Mouse (Mus musculus) embryonic facial prominence, embryonic 10.5 days (tissue): ENCODE results near the gene Olfr643. TPM values are rescaled to one million over a fixed set of nuclear protein-coding genes. Genes with fewer than 3 reads are reported as not detected.

Experiments
- DNase-seq: peaks from one replicate; pipeline ENCODE4 v3.0.0-alpha.2; 2017; ENCODE audit warnings: low spot score
- H3K27ac ChIP-seq: fragments of 300-500 bp; sonication (generic); replicated peaks from 2 replicates; pipeline ENCODE4 v1.5.1; 2016; ENCODE audit warnings: mild to moderate bottlenecking
- H3K27me3 ChIP-seq: fragments of 300-500 bp; sonication (generic); replicated peaks from 2 replicates; pipeline ENCODE4 v1.6.1; 2016; ENCODE audit warnings: low read depth, mild to moderate bottlenecking; ENCODE audit not compliant: poor library complexity, severe bottlenecking
- H3K36me3 ChIP-seq: fragments of 300-500 bp; sonication (generic); replicated peaks from 2 replicates; pipeline ENCODE4 v1.6.1; 2016; ENCODE audit warnings: mild to moderate bottlenecking, moderate library complexity
- H3K4me1 ChIP-seq: fragments of 300-500 bp; sonication (generic); 2 replicates; pipeline ENCODE4 v1.6.1; 2016
- H3K4me3 ChIP-seq: fragments of 300-500 bp; sonication (generic); 2 replicates; pipeline ENCODE4 v1.5.1; 2016; ENCODE audit warnings: mild to moderate bottlenecking, moderate library complexity
- H3K9me3 ChIP-seq: fragments of 300-500 bp; sonication (generic); 2 replicates; pipeline ENCODE4 v1.6.1; 2016; ENCODE audit warnings: mild to moderate bottlenecking
- WGBS: fragments of 180-500 bp; shearing (Covaris S2); methylation state at CpG from one replicate; pipeline ENCODE4 v1.1.7; 2016; 5-methylcytosine and 5-hydroxymethylcytosine counted together
- polyA plus RNA-seq: library from polyadenylated mRNA; unstranded; fragments of >200 nt; fragmentation: Nextera tagmentation; extraction: Ambion mirVana; gene quantifications from 2 replicates; pipeline ENCODE4 v1.2.1, GENCODE M21; 2016

Olfr643 gene
- polyA plus RNA-seq, 1 experiment from 2014 or later = not detected

GRCm38 (mm10) chr7:104071769-104072168 lies 65.4 kb downstream of the Olfr643 start, which contains the start of gene Olfr644:
Gene Olfr644, minus strand, starts transcription at chr7:104071869.
- DNase-seq = no peak
- Histone ChIP-seq H3K4me1 (no peaks in the 10 kb centered on the region), H3K9me3 (no peaks in the 10 kb centered on the region), H3K27ac (no peak within 1 kb of the TSS), H3K36me3 (no peaks in the 10 kb centered on the region), H3K27me3 (no peaks in the 10 kb centered on the region), H3K4me3 (no peak within 1 kb of the TSS)
- 72% methylated on average over 2 of the region's 2 CpGs for WGBS

GRCm38 (mm10) chr7:104061345-104061744 lies 75.9 kb downstream of the Olfr643 start, which contains the start of gene 4930516K23Rik:
Gene 4930516K23Rik, minus strand, starts transcription at chr7:104061445.
- Histone ChIP-seq H3K36me3 (no peaks in the 10 kb centered on the region), H3K4me1 (no peaks in the 10 kb centered on the region), H3K27ac (no peak within 1 kb of the TSS), H3K4me3 (no peak within 1 kb of the TSS), H3K27me3 (no peaks in the 10 kb centered on the region), H3K9me3 (no peaks in the 10 kb centered on the region)
- DNase-seq = no peak
- 62% methylated on average over 2 of the region's 2 CpGs for WGBS

- H3K36me3 ChIP-seq = no peaks in the 10 kb centered on the region
- no peaks in the 10 kb centered on the region for H3K4me1 ChIP-seq
- no peak overlapping the region for H3K4me3 ChIP-seq
- no peak for DNase-seq
- H3K27me3 ChIP-seq = no peaks in the 10 kb centered on the region
- no peaks in the 10 kb centered on the region for H3K9me3 ChIP-seq
- 96% methylated on average over 1 of the region's 1 CpGs for WGBS
- no peak overlapping the region for H3K27ac ChIP-seq
Observed at GRCm38 (mm10) chr7:104059215-104059614, 78.0 kb downstream of the Olfr643 start.

- H3K27ac ChIP-seq = no peak within 1 kb of the TSS
- no peaks in the 10 kb centered on the region for H3K9me3 ChIP-seq
- H3K36me3 ChIP-seq = no peaks in the 10 kb centered on the region
- H3K27me3 ChIP-seq = no peaks in the 10 kb centered on the region
- no peak for DNase-seq
- WGBS = 86% methylated on average over 1 of the region's 1 CpGs
- H3K4me1 ChIP-seq = no peaks in the 10 kb centered on the region
- H3K4me3 ChIP-seq = no peak within 1 kb of the TSS
Observed at GRCm38 (mm10) chr7:104052566-104052965, 84.6 kb downstream of the Olfr643 start, which contains the start of gene Olfr642. Gene Olfr642, minus strand, starts transcription at chr7:104052666.

- H3K9me3 ChIP-seq = no peaks in the 10 kb centered on the region
- H3K27ac ChIP-seq = no peak overlapping the region
- no peaks in the 10 kb centered on the region for H3K27me3 ChIP-seq
- H3K4me1 ChIP-seq = no peaks in the 10 kb centered on the region
- H3K4me3 ChIP-seq = no peak overlapping the region
- no peak for DNase-seq
- WGBS = 88% methylated on average over 4 of the region's 4 CpGs
- no peaks in the 10 kb centered on the region for H3K36me3 ChIP-seq
Observed at GRCm38 (mm10) chr7:104050745-104051144, 86.5 kb downstream of the Olfr643 start.

GRCm38 (mm10) chr7:104035145-104035544 lies 102.1 kb downstream of the Olfr643 start, which contains the start of gene Olfr641:
Gene Olfr641, plus strand, starts transcription at chr7:104035445.
- WGBS = 75% methylated on average over 1 of the region's 1 CpGs
- H3K4me1 ChIP-seq = no peaks in the 10 kb centered on the region
- H3K27ac ChIP-seq = no peak within 1 kb of the TSS
- no peak for DNase-seq
- H3K27me3 ChIP-seq = no peaks in the 10 kb centered on the region
- H3K4me3 ChIP-seq = no peak within 1 kb of the TSS
- H3K9me3 ChIP-seq = no peaks in the 10 kb centered on the region
- no peaks in the 10 kb centered on the region for H3K36me3 ChIP-seq

- Histone ChIP-seq H3K36me3 (no peaks in the 10 kb centered on the region), H3K27ac (no peak overlapping the region), H3K4me3 (no peak overlapping the region), H3K27me3 (no peaks in the 10 kb centered on the region), H3K4me1 (no peaks in the 10 kb centered on the region), H3K9me3 (no peaks in the 10 kb centered on the region)
- WGBS = 79% methylated on average over 3 of the region's 3 CpGs
- no peak for DNase-seq
Observed at GRCm38 (mm10) chr7:104026978-104027377, 110.2 kb downstream of the Olfr643 start.

- H3K36me3 ChIP-seq = no peaks in the 10 kb centered on the region
- no peaks in the 10 kb centered on the region for H3K9me3 ChIP-seq
- no peak within 1 kb of the TSS for H3K27ac ChIP-seq
- 87% methylated on average over 6 of the region's 6 CpGs for WGBS
- H3K27me3 ChIP-seq = no peaks in the 10 kb centered on the region
- H3K4me1 ChIP-seq = no peaks in the 10 kb centered on the region
- no peak within 1 kb of the TSS for H3K4me3 ChIP-seq
- no peak for DNase-seq
Observed at GRCm38 (mm10) chr7:104025473-104025872, 111.7 kb downstream of the Olfr643 start, which contains the start of gene Olfr640. Gene Olfr640, minus strand, starts transcription at chr7:104025573.

- no peak for DNase-seq
- WGBS = 88% methylated on average over 6 of the region's 6 CpGs
Observed at GRCm38 (mm10) chr7:104021651-104022050, 115.6 kb downstream of the Olfr643 start.

GRCm38 (mm10) chr7:104018953-104019352 lies 118.3 kb downstream of the Olfr643 start:
- H3K4me1 ChIP-seq = no peaks in the 10 kb centered on the region
- H3K4me3 ChIP-seq = no peak overlapping the region
- no peaks in the 10 kb centered on the region for H3K9me3 ChIP-seq
- H3K27ac ChIP-seq = no peak overlapping the region
- H3K27me3 ChIP-seq = no peaks in the 10 kb centered on the region
- 89% methylated on average over 1 of the region's 1 CpGs for WGBS
- H3K36me3 ChIP-seq = no peaks in the 10 kb centered on the region
- DNase-seq = no peak

More at GRCm38 (mm10) chr7:104021651-104022050, 115.6 kb downstream of the Olfr643 start:
- Histone ChIP-seq H3K4me3 (no peak overlapping the region), H3K9me3 (no peaks in the 10 kb centered on the region), H3K27me3 (no peaks in the 10 kb centered on the region), H3K27ac (no peak overlapping the region), H3K4me1 (no peaks in the 10 kb centered on the region), H3K36me3 (no peaks in the 10 kb centered on the region)

GRCm38 (mm10) chr7:104017203-104017602 lies 120.0 kb downstream of the Olfr643 start, which contains the start of gene Olfr639:
Gene Olfr639, minus strand, starts transcription at chr7:104017303.
- H3K36me3 ChIP-seq = no peaks in the 10 kb centered on the region
- H3K27me3 ChIP-seq = no peaks in the 10 kb centered on the region
- H3K4me1 ChIP-seq = no peaks in the 10 kb centered on the region
- H3K9me3 ChIP-seq = no peaks in the 10 kb centered on the region
- H3K4me3 ChIP-seq = no peak within 1 kb of the TSS
- H3K27ac ChIP-seq = no peak within 1 kb of the TSS
- DNase-seq = no peak

- DNase-seq = no peak
Observed at GRCm38 (mm10) chr7:103999124-103999523, 138.1 kb downstream of the Olfr643 start.

GRCm38 (mm10) chr7:103998446-103998845 lies 138.8 kb downstream of the Olfr643 start, which contains the start of gene Olfr638:
Gene Olfr638, plus strand, starts transcription at chr7:103998746.
- H3K36me3 ChIP-seq = no peaks in the 10 kb centered on the region
- no peaks in the 10 kb centered on the region for H3K9me3 ChIP-seq
- no peak within 1 kb of the TSS for H3K4me3 ChIP-seq
- no peak within 1 kb of the TSS for H3K27ac ChIP-seq
- H3K27me3 ChIP-seq = no peaks in the 10 kb centered on the region
- no peak for DNase-seq
- H3K4me1 ChIP-seq = no peaks in the 10 kb centered on the region

More at GRCm38 (mm10) chr7:103999124-103999523, 138.1 kb downstream of the Olfr643 start:
- no peaks in the 10 kb centered on the region for H3K27me3 ChIP-seq
- H3K4me3 ChIP-seq = no peak overlapping the region
- no peaks in the 10 kb centered on the region for H3K36me3 ChIP-seq
- H3K4me1 ChIP-seq = no peaks in the 10 kb centered on the region
- no peaks in the 10 kb centered on the region for H3K9me3 ChIP-seq
- H3K27ac ChIP-seq = no peak overlapping the region
